Mouse (Mus musculus): ENCODE measurements around the gene Aknad1. TPM values are rescaled to one million over a fixed set of nuclear protein-coding genes. Genes with fewer than 3 reads are reported as not detected.

Aknad1 gene
- total and polyA plus RNA-seq, 3 experiments: not detected

DNA sequence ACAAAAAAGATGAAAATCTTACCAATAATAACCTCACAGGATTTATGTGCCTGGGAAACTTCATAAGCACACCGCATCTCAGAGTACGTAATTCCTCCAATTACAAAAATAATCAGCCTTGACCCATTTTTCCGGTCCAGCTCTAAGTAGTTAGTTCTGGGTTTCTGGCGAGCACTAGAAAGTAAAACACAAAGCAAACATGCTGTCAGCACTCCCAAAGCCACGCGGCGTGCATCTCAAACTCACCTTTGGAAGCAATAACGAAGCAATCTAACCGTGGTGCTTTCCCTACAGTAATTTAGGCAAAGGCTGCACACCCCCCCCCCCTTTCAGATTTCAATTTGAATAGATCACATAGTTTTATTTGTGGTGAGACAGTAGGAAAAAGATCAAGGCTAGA lies 55.3 kb downstream of the Aknad1 start:
- no peak overlapping the region for H3K9ac ChIP-seq (ENCODE audit: insufficient read depth, low read depth)
- H3K27me3 ChIP-seq (replicated peaks): no peaks in the 10 kb centered on the region
- in situ Hi-C loops (cut with MboI; ENCODE audit: low pct_ligation_motif_present, low pct_unique_long_range_greater_than_20kb, low sequenced_read_pairs) (loop anchor here (25.0 kb wide), 1 partner anchor 382 kb away; the partner anchor contains the start of gene Celsr2), dilution Hi-C loops (cut with MboI; ENCODE audit: extremely low pct_ligation_motif_present, extremely low pct_unique_long_range_greater_than_20kb, low sequenced_read_pairs) (no loop called here)
- peak overlapping the region; percentile 70; the same call in 1 of the 2 replicates for H3K4me2 ChIP-seq (ENCODE audit: insufficient read depth, low read depth, poor library complexity, severe bottlenecking)
- H3K36me3 ChIP-seq (replicated peaks in 1 of 2; ENCODE audit: control insufficient read depth in 1 of 2, insufficient read depth in 1 of 2, low read length in 1 of 2): peaks cover 19 to 38% of the 10 kb centered on the region in 2 experiments
- TF ChIP-seq CHD1 (IDR thresholded peaks at IDR 0.05; ENCODE audit: low read depth, low read length): no peak
- TF ChIP-seq ZKSCAN1 (IDR thresholded peaks at IDR 0.05; ENCODE audit: borderline replicate concordance, low read depth, low read length): no peak
- TF ChIP-seq EP300 (IDR thresholded peaks at IDR 0.05; ENCODE audit: low read length): 0 out of 2 replicates have a peak, but pooled peaks have one; percentile 12
- TF ChIP-seq MXI1 (IDR thresholded peaks at IDR 0.05; ENCODE audit: low read depth, low read length): peak; percentile 71; the same call in 1 of the 2 replicates
- no peak for TF ChIP-seq USF1 (IDR thresholded peaks at IDR 0.05; ENCODE audit: low read depth, low read length)
- no peak for TF ChIP-seq CTCF (conservative IDR thresholded peaks at IDR 0.05 in 1 of 2, IDR thresholded peaks at IDR 0.05 in 1 of 2; ENCODE audit: low read depth in 2 of 2, low read length in 2 of 2)
- TF ChIP-seq MAFK (IDR thresholded peaks at IDR 0.05; ENCODE audit: insufficient replicate concordance, low read length): no peak
- TF ChIP-seq USF2 (conservative IDR thresholded peaks at IDR 0.05; ENCODE audit: low read depth, low read length): no peak
- no peak for TF ChIP-seq RCOR1 (conservative IDR thresholded peaks at IDR 0.05; ENCODE audit: low read depth, low read length)
- no peak for TF ChIP-seq ZNF384 (IDR thresholded peaks at IDR 0.05; ENCODE audit: low read depth, low read length)
- no peak for TF ChIP-seq HCFC1 (IDR thresholded peaks at IDR 0.05; ENCODE audit: low read depth, low read length)
- no peak for TF ChIP-seq TCF12 (IDR thresholded peaks at IDR 0.05; ENCODE audit: low read depth, low read length)
- TF ChIP-seq BHLHE40 (IDR thresholded peaks at IDR 0.05; ENCODE audit: low read depth, low read length): no peak; the same call in 1 of the 2 replicates
- TF ChIP-seq MAZ (IDR thresholded peaks at IDR 0.05; ENCODE audit: low read depth, low read length): 0 out of 2 replicates have a peak, but pooled peaks have one; percentile 42
- peak; percentile 83; the same call in 1 of the 2 replicates for TF ChIP-seq MYC (IDR thresholded peaks at IDR 0.05; ENCODE audit: low read depth, low read length)
- peak; percentile 50; the same call in 1 of the 2 replicates for TF ChIP-seq MAX (IDR thresholded peaks at IDR 0.05; ENCODE audit: low read length)
- no peak for TF ChIP-seq NELFE (IDR thresholded peaks at IDR 0.05; ENCODE audit: low read depth, low read length)
- peak; percentile 44; the same call in 1 of the 2 replicates for TF ChIP-seq IRF4 (IDR thresholded peaks at IDR 0.05; ENCODE audit: low read depth, low read length)
- H3K79me2 ChIP-seq (replicated peaks; ENCODE audit: control insufficient read depth, extremely low read depth, insufficient read depth, poor library complexity, severe bottlenecking): no peaks in the 10 kb centered on the region
- H3K4me1 ChIP-seq (ENCODE audit: control insufficient read depth in 1 of 2, insufficient read depth in 2 of 2): peaks cover 15 to 41% of the 10 kb centered on the region in 2 experiments
- no peak overlapping the region for H3K4me3 ChIP-seq (replicated peaks in 1 of 3; ENCODE audit: low read depth in 2 of 3, low read length in 2 of 3, poor library complexity in 1 of 3)
- H3K9me3 ChIP-seq (replicated peaks; ENCODE audit: low read length): no peaks in the 10 kb centered on the region
- DNase-seq (ENCODE audit: extremely low read depth): peak; percentile 63
- peak overlapping the region; percentile 66 for H3K27ac ChIP-seq (ENCODE audit: insufficient read depth, low read depth)

DNA sequence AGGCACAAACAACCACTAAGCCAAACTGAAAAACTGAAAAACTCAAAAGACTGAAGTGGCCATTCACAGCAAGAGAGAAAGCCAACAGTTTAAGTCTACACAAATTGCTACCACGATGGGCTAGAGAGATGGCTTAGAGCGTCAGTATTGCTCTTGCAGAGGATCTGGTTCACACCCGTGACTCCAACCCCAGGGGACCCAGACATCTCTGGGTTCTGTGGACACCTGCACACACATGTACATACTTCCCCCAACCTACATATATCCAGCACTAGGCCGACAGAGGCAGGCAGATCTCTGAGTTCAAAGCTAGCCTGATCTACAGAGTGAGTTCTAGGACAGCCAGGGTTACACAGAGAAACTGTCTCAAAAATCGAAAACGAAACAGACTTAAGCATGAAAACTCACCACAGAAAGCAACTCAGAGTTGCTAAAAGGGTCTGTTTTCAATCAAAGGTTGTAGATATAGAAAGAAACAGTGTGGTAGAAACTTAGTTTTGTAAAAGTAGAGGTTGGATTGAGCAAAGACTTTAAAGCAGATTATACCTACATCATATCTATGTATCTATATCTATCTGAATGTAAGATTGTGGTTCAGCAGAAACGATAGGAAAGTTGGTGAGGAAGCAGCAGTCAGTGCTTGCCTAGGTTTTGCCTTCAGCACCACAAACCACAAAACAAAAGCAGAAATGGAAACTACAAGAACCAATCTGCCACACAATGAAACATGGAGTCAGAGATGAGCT lies 56.3 kb downstream of the Aknad1 start:
- no peaks in the 10 kb centered on the region for H3K79me2 ChIP-seq (replicated peaks; ENCODE audit: control insufficient read depth, extremely low read depth, insufficient read depth, poor library complexity, severe bottlenecking)
- peak overlapping the region; percentile 97 for H3K27ac ChIP-seq (ENCODE audit: insufficient read depth, low read depth)
- H3K9me3 ChIP-seq (replicated peaks; ENCODE audit: low read length): no peaks in the 10 kb centered on the region
- TF ChIP-seq NRF1 (IDR thresholded peaks at IDR 0.05; ENCODE audit: low read depth, low read length) (no peak), ZC3H11A (IDR thresholded peaks at IDR 0.05; ENCODE audit: low read depth, low read length) (no peak), ZMIZ1 (IDR thresholded peaks at IDR 0.05; ENCODE audit: low read depth, low read length) (no peak), MAZ (IDR thresholded peaks at IDR 0.05; ENCODE audit: low read depth, low read length) (0 out of 2 replicates have a peak, but pooled peaks have one; percentile 44), MXI1 (IDR thresholded peaks at IDR 0.05; ENCODE audit: low read depth, low read length) (peak; percentile 39; the same call in 1 of the 2 replicates), MEF2A (IDR thresholded peaks at IDR 0.05; ENCODE audit: borderline replicate concordance, low read depth, low read length) (peak; percentile 29; the same call in 1 of the 2 replicates), TBP (conservative IDR thresholded peaks at IDR 0.05; ENCODE audit: low read depth, low read length) (0 out of 2 replicates have a peak, but pooled peaks have one; percentile 45), NELFE (IDR thresholded peaks at IDR 0.05; ENCODE audit: low read depth, low read length) (no peak), POLR2A (IDR thresholded peaks at IDR 0.05; ENCODE audit: low read depth, low read length) (no peak), CHD2 (IDR thresholded peaks at IDR 0.05; ENCODE audit: low read length) (no peak), IRF4 (IDR thresholded peaks at IDR 0.05; ENCODE audit: low read depth, low read length) (peak; percentile 59), UBTF (IDR thresholded peaks at IDR 0.05; ENCODE audit: low read depth, low read length) (no peak), BHLHE40 (IDR thresholded peaks at IDR 0.05; ENCODE audit: low read depth, low read length) (peak; percentile 63), KAT2A (IDR thresholded peaks at IDR 0.05; ENCODE audit: insufficient replicate concordance, low read length) (no peak), EP300 (IDR thresholded peaks at IDR 0.05; ENCODE audit: low read length) (peak; percentile 81), PAX5 (IDR thresholded peaks at IDR 0.05; ENCODE audit: low read length) (no peak), HCFC1 (IDR thresholded peaks at IDR 0.05; ENCODE audit: low read depth, low read length) (no peak), MYC (IDR thresholded peaks at IDR 0.05; ENCODE audit: low read depth, low read length) (0 out of 2 replicates have a peak, but pooled peaks have one; percentile 25), MAX (IDR thresholded peaks at IDR 0.05; ENCODE audit: low read length) (no peak)
- peaks cover 27 to 47% of the 10 kb centered on the region in 2 experiments for H3K36me3 ChIP-seq (replicated peaks in 1 of 2; ENCODE audit: control insufficient read depth in 1 of 2, insufficient read depth in 1 of 2, low read length in 1 of 2)
- dilution Hi-C loops (cut with MboI; ENCODE audit: extremely low pct_ligation_motif_present, extremely low pct_unique_long_range_greater_than_20kb, low sequenced_read_pairs): no loop called here
- peak overlapping the region in 2 of 3 experiments; percentile 1 for H3K4me3 ChIP-seq (replicated peaks in 1 of 3; ENCODE audit: low read depth in 2 of 3, low read length in 2 of 3, poor library complexity in 1 of 3)
- peak; percentile 76 for DNase-seq (ENCODE audit: extremely low read depth)
- in situ Hi-C loops (cut with MboI; ENCODE audit: low pct_ligation_motif_present, low pct_unique_long_range_greater_than_20kb, low sequenced_read_pairs): loop anchor here (25.0 kb wide), 1 partner anchor 383 kb away; the partner anchor contains the start of gene Celsr2
- H3K27me3 ChIP-seq (replicated peaks): no peaks in the 10 kb centered on the region
- H3K4me2 ChIP-seq (ENCODE audit: insufficient read depth, low read depth, poor library complexity, severe bottlenecking): peak overlapping the region; percentile 51
- H3K4me1 ChIP-seq (ENCODE audit: control insufficient read depth in 1 of 2, insufficient read depth in 2 of 2): peaks cover 15 to 41% of the 10 kb centered on the region in 2 experiments
- H3K9ac ChIP-seq (ENCODE audit: insufficient read depth, low read depth): peak overlapping the region; percentile 32; the same call in 1 of the 2 replicates
